Mouse (Mus musculus) urinary bladder, postnatal 36 days (tissue): Measurements from ENCODE around the gene AB124611.
"Not testable (repeated sequence)": the region's sequence is repeated elsewhere in the genome, so short reads cannot be mapped to it uniquely, and the experiment has no call there.

Source experiments
- DNase-seq, 2 experiments: peaks; one replicate each; pipeline ENCODE4 v3.0.0; 2022; ENCODE audit warnings: low spot score in 2 of 2, mixed read lengths in 1 of 2

AB124611 gene

DNA sequence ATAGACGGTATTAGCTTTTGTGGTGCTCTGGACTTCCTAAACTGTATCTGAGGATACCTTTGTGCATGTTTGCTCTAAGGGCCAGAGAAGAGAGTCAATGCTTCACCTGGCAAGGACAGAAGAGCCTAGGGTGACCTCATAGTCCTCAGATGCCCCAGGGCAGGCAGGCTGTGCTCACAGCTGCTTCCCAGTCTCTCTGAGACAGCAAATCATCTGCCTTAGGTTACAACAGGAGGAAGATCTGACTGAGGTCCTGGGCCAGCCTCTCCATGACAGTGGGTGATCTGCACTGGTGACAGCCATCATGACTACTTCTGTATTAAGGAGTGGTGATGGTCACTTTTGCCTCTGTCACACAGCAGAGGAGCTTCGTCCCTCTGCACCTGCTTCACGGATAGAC is 33.2 kb downstream of the AB124611 start:
- DNase-seq, result no peak

DNA sequence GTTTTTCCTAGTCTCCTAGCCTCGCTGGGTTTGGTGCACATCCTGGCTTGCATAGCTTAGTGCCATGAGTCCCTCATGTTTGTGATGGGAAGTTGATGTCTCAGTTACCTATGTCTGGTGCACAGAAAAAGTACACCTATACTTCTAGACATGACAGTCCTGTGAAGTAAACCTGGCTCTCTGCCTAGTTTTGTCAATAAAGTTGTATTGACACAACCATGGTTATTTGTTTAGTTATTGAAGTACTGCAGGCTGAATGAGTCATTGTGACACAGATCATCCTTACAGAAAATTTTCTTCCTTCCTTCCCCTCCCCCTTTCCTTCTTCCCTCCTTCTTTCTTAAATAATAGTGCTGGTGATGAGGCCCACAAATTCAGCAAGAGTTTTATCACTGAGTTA is 38.4 kb downstream of the AB124611 start:
- no peak for DNase-seq

DNA sequence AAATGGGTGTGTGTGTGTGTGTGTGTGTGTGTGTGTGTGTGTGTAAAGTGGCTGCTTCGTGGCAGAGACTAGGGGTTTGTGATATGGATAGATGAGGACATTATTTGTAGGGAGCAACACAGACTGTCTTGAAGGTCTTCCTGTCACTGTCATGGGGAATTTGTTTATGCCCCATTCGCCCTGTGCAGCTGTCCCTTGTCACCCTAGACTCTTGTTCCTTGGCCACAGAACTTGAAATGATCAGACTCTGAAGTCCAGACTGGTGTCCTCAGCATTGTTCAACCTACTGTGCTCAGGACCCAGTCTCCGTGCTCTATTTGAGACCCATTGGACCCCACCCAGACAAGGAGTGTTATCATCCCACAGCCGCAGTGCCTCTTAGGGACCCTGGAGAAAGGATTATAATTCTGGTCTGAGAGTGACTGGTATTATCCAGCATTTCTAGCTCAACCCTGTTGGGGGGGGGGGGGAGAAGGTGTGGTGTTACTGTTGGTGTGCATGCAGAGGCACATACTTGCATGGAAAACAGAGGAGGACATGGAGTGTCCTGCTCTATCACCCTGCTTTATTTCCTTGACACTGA is 39.1 kb downstream of the AB124611 start:
- no peak for DNase-seq

DNA sequence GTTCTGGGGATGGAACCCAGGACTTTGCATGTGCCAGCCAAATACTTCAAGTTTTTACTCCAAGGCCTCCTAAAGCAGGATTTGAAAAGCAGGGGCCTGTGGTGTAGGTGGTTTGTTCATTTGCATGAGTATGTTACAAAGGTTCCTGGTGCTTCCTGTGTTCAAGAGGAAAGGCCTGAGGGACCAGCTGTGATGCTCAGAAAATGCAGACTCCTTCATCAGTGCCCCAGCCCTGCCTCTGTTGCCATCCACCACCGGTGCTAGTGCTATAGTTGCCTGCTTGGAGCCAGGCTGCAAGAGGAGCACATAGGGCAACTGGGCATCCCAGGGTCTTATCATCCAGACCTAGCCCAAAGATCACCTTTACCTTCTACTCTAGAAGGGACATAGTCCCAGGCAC is 40.6 kb downstream of the AB124611 start:
- DNase-seq, result no peak

DNA sequence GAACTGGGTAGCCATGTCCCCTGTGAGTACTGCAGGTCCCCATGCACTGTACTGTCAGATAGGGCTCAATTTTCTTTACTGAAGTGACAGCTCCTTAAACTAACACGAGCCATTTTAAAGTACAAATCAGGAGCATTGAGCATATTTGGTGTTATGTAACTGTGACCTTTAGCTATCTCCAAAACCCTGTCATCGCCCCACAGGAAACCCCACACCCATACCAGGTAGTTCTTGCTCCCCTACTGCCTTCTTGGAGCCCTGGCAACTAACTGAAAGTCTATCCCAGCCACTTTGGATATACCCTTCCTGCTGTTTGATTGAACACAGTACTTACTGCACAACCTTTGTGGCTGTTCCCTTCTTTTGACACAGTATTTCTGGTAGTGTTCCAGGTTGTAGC is 41.1 kb downstream of the AB124611 start:
- no peak for DNase-seq

DNA sequence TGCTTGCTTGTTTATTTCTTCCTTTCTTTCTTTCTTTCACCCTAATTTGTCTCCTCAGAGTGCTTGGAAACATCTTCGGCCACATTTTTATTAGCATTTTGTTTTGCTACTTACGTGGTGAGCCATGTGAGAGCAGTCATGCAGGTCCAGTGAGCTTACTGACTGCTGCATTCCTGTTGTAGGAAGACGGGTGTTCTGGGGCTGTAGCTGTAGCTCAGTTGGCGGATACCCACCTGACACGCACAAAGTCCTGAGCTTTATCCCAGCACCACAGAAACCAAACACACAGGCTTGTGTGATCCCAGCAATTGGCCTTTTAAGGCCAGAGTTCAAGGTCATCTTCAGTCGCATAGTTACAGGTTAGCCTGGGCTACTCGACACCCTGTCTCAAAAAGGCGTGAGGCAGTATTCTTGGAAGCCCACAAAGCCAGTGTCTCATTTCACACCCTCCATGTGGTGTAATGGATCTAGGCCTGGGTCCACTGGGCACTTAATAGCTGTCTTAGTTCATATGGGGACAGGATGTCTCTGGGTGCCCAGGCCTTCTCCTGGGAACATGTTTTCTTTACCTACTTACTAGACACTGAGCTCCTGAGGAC is 42.8 kb downstream of the AB124611 start:
- no peak for DNase-seq

DNA sequence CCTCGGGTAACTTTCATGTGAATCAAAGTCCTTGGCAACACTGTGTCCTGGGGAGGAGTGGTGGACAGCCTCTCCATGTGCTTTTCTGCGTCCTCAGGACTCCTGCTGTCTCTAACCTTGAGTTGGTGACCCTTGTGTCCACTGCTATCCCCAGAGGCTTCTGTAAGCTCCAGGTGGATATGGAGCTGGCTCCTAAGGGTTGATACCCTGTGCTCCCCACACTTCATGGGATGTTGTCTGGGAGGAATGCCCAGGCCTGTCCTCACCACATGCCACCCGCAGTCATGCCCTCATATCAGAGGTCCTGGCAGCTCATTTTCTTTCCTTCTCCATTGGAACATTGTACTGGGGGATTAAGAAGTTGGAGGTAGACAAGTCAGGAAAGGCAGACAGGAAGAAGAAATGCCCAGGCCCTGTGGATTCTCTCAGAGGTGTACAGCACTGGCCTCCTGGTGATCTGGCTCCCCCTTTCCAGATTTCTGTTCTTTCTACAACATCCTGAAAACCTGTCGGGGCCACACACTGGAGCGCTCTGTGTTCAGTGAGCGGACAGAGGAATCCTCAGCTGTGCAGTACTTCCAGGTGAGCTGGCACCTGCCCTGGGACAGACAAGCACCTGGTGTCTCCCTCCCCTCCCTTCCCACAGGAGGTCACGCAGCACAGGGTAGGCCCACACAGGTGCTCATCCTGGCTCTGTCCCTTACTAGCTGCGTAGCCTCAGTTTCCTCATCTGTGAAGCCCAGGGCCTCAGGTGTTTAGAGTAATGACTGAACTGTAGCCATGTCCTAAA is 48.2 kb downstream of the AB124611 start:
- no peak for DNase-seq

DNA sequence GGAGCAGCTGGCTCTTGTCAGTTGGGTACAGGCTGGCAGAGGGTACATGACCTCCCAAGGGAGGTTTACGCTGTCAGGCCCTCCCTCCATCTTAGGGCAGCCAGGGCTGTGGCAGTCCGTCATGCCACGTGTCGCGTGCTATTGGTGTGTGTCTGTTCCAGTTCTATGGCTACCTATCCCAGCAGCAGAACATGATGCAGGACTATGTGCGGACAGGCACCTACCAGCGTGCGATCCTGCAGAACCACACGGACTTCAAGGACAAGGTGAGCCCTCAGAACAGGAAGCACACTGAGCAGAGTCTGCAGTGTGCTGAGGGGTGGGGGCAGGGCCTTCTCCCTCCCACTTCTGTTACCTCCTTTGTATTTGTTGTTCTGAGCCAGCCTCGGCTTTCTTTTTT is 49.3 kb downstream of the AB124611 start:
- DNase-seq, result no peak

DNA sequence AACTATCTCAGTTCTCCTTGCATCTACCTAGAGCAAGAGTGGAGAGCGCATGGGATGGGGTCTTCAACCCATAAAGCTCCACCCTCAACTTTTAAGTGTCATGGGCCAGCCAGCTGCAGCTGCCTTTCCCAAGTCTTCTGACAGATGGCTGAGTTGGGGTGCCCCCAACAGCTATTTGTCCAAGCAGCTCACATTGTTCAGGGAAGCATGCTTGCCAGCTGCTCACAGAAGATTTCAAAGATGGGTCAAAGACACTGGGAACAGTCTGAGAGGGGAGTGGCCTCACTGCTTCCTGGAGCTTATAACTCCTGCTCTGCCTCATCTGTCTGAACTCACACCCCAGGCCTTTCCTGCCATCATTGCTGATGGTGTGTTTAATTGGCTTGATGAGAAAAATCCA is 50.3 kb downstream of the AB124611 start:
- no peak for DNase-seq

DNA sequence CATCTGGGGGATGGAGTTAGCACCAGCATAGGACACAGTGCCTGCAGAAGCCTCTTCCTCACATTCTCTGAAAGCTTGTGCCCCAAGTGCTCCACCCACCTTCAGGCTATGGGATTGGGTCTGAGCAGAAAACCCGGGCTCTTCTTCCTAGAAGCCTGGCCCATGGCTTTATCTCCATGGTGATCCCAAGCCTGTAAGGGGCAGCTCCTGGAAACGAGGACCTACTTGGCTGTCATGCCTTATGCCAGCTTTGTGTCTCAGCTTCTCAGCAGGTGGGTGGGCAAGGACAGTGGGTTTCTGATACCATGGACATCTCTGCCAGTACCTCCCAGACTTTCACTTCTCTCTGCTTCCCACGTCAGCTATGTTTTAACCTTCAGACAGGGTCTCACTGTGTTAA is 52.2 kb downstream of the AB124611 start:
- no peak for DNase-seq

DNA sequence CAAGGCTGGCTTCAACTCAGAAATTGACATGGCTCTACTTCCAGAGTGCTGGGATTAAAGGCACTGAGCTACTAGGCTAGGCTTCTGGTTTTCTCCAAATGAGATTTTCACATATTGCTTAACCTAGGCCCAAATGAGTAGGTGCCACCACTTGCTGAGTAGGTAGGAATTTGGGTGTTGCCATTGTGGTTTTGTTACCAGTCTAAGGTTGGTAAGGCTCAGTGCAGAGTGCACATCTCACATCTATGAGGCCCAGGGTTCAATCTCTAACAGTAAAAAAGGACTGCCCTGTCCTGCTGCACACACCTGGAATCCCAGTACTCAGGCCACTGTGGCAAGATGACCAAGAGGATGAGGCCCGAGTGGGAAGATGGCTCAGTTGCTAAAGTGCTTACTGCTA is 59.4 kb downstream of the AB124611 start:
- DNase-seq, result no peak

DNA sequence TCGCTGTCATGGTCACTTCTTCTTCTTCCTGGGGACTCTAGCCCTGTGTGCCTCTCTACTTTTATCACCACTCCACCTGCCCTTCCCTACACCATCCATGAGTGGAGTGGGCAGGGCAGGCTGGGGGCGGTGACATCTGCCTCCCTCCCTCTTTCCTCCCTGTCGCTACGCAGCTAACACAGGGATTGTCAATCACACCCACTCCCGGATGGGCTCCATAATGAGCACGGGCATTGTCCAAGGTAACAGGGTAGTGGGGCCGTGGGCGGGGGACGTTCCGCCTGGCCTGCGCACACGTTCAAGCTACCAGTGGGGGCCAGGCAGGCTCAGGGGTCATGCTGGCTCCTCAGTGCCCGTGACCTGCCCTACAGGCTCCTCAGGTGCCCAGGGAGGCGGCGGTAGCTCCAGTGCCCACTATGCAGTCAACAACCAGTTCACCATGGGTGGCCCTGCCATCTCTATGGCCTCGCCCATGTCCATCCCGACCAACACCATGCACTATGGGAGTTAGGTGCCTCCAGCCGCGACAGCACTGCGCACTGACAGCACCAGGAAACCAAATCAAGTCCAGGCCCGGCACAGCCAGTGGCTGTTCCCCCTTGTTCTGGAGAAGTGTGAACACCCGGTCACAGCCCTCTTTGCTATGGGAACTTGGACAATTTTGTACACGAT is 61.8 kb downstream of the AB124611 start:
- DNase-seq, result no peak

DNA sequence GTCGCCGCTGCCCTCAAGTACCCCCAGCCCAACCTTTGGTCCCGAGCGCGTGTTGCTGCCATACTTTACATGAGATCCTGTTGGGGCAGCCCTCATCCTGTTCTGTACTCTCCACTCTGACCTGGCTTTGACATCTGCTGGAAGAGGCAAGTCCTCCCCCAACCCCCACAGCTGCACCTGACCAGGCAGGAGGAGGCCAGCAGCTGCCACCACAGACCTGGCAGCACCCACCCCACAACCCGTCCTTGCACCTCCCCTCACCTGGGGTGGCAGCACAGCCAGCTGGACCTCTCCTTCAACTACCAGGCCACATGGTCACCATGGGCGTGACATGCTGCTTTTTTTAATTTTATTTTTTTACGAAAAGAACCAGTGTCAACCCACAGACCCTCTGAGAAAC is 62.4 kb downstream of the AB124611 start:
- no peak for DNase-seq

DNA sequence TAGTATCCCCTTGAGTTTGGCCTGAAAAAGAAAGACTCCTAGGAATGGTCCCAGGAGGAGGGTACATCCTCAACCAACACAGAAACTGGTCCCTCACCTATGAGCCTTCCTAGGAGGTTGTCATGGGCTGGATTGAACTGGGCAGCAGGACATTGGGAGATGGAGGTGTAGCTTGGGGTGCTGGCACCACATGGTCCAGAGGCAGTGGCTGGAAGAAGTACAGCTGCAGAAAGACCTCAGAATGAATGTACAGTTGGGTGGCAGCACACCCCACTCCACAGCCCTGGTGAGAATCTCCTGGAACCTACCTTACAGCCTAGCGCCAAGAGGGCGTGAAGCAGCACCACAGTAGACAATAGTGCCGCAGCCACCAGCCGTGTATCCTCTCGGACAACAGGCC is 63.6 kb downstream of the AB124611 start:
- DNase-seq, result no peak

DNA sequence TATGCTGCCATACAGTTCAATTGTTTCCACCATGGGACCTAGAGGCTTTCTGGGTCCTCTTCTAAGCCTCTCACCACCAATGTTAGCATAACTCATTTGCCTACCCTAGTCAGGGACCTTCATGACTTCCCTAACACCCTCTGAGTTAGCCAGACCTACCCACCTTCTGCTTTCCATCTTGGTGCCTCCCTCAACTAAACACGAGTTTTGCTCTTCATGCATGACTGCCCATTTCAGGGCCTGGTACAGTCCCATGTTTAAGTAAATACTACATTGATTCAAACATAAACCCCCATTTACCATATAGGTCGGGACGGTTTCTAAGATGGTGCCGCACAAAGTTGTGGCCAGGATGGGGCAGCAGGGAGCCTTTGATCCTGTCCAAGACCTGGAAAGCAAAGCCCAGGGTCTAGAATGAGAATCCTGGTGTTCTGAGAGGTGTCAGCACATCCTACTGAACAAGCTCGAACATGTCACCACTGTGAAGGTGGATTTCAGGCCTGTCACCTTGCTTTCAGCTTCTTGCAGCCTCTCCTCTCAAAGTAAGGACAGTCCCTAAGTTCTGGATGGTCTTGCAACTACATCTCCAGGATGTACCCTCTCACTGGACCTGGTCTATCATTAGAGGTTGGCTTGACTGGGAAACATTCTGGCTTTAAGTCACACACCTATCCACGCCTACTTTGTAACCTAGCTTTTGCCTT is 65.3 kb downstream of the AB124611 start:
- DNase-seq, result no peak

DNA sequence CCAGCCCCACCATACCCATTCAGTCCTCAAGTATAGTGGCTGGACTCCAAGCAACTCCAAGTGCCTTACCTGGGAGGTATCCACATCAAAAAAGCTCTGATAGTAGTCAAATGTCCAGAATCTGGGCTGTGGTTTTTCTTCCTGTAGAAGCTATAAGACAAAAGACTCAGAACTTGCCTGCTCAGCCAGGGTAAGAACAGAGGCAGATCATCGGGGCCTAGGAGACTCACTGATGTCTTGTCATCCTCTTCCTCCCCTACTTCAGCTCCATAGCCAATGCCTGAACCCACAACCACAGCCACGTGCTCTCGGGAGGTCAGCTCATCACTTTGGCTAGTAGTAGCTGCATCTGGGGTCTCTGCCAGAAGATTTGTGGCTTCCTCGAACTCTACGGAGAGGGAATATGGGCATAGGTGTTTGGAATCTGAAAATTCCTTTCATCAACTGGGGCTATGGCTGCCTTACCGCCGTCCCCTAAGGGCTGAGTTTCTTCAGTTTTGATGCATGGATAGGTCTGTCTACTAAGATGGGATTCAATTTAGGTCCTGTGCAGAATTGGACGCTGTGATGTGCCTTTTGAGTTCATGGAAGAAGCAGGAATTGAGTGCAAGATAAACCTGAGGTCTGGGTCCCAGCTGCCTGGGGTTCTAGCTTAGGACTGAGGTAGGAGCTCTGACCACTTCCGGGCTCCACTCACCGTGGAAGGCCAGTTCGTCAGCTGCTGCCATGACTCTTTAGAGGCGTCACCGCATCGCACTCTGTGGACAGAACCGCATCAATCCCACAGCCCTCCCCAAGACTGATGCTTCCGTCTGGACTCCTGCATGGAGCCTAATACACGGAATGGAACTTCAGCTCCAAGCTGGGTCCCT is 66.1 kb downstream of the AB124611 start:
- DNase-seq, result no peak

DNA sequence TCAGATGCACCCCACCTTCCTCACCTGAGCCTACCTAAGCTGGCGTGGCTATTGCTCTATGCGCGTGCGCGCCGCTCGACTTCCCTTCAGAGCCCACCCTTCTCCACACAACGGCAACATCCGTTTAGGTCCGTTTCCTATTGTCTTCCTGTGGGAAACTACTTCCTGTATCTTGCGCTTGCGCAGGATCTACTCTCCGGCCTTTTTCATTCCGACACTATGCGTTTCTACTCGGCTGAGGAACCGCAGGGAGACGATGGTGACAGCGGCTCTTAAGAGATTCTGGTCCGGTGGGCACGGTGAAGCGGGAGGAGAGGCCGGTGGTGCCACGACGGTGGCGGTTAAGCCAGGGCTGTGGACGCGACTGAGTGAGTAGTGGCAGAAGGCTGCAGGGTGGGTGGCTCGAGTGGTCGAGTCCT is 66.7 kb downstream of the AB124611 start, which contains the start of the genes Timm29 and Yipf2:
Gene Timm29, plus strand, starts transcription at position 20 of the 419 bp plus-strand sequence.
Gene Yipf2, minus strand, starts transcription at position 126 of the 419 bp plus-strand sequence.
- peak; percentile 85 to 90 for DNase-seq

DNA sequence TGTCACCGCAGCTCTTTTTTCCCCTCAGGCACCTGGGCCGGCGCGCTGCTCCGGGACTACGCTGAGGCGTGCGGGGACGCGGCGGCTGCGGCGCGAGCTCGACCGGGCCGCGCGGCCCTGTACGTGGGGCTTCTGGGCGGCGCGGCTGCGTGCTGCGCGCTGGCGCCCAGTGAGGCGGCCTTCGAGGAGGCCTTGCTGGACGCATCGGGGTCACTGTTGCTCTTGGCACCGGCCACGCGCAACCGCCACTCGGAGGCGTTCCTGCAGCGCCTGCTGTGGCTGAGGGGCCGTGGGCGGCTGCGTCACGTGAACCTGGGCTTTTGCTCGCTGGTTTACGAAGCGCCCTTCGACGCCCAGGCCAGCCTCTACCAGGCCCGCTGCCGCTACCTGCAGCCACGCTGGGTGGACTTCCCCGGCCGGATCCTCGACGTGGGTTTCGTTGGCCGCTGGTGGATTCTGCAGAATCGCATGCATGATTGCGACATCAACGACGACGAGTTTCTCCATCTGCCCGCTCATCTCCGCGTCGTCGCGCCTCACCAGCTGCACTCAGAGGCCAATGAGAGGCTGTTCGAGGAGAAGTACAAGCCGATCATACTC is 67.2 kb downstream of the AB124611 start:
- peak in 1 of 2 experiments; percentile 43 for DNase-seq

DNA sequence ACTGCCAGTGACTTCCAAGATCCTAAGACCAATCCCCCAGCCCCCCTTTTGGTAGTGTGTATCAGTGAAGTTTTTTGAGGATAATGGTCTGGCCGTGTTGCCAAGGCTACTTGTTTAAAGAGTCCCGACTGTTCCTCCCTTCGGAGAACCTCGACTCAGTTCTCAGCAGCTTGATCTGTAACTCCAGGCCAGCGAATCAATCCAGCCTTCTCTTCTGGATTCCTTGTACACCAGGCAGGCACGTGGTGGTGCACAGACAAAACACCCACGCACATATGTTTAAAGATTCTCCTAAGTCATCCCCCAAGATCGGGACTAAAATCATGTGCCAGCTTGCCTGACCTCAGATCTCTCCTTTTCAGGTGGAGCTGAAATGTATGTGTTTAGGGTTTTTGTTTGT is 68.4 kb downstream of the AB124611 start:
- not testable (repeated sequence) for DNase-seq

DNA sequence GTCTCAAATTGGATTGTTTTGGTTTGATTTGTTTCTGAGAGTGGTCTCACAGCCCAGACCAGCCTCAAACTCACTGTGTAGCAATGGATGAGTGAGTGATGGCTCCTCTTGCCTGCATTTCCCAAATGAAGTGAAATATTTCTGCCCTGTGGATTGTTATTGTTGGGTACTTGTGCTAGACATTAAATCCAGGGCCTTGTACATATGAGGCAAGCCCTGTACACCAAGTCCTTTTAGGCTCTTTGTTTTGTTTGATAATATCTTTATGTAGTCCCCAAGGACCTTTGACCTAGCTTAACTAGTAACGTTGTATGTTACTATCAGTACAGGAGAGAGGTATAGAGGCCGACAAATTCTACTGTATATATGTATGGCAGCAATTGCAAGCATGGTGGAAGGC is 68.9 kb downstream of the AB124611 start:
- DNase-seq, result no peak
